Mouse (Mus musculus): ENCODE results near the gene Plekhg3.
A peak's percentile ranks its signal among the peaks of the same experiment; 100 is the strongest.

The Plekhg3 gene

GRCm38 (mm10) chr12:76591037-76591436, 60.3 kb downstream of the Plekhg3 start:
- no peak for DNase-seq

GRCm38 (mm10) chr12:76592213-76592612, 61.5 kb downstream of the Plekhg3 start:
- DNase-seq: peak; percentile 64

- DNase-seq: no peak
Measured at GRCm38 (mm10) chr12:76593254-76593653, 62.6 kb downstream of the Plekhg3 start.

GRCm38 (mm10) chr12:76593839-76594322, 63.2 kb downstream of the Plekhg3 start:
- DNase-seq: peak; percentile 86

GRCm38 (mm10) chr12:76594556-76594955, 63.9 kb downstream of the Plekhg3 start:
- no peak for DNase-seq

- DNase-seq: no peak
Measured at GRCm38 (mm10) chr12:76595830-76596229, 65.1 kb downstream of the Plekhg3 start.

- peak; percentile 81 for DNase-seq
Measured at GRCm38 (mm10) chr12:76596292-76597023, 65.8 kb downstream of the Plekhg3 start.

GRCm38 (mm10) chr12:76597577-76598100, 66.9 kb downstream of the Plekhg3 start:
- no peak for DNase-seq

GRCm38 (mm10) chr12:76598196-76598928, 67.7 kb downstream of the Plekhg3 start:
- no peak for DNase-seq

- DNase-seq: no peak
Measured at GRCm38 (mm10) chr12:76603779-76604178, 73.1 kb downstream of the Plekhg3 start.

- DNase-seq: no peak
Measured at GRCm38 (mm10) chr12:76604546-76604945, 73.9 kb downstream of the Plekhg3 start.

- no peak for DNase-seq
Measured at GRCm38 (mm10) chr12:76605837-76606236, 75.1 kb downstream of the Plekhg3 start.

- DNase-seq: no peak
Measured at GRCm38 (mm10) chr12:76608241-76608640, 77.5 kb downstream of the Plekhg3 start.

- no peak for DNase-seq
Measured at GRCm38 (mm10) chr12:76608997-76609565, 78.4 kb downstream of the Plekhg3 start.

- DNase-seq: no peak
Measured at GRCm38 (mm10) chr12:76612621-76613020, 81.9 kb downstream of the Plekhg3 start.

GRCm38 (mm10) chr12:76614868-76615579, 84.3 kb downstream of the Plekhg3 start:
- peak; percentile 26 for DNase-seq

GRCm38 (mm10) chr12:76615580-76615937, 84.9 kb downstream of the Plekhg3 start:
- DNase-seq: no peak

- no peak for DNase-seq
Measured at GRCm38 (mm10) chr12:76618175-76618574, 87.5 kb downstream of the Plekhg3 start.

GRCm38 (mm10) chr12:76619847-76620246, 89.2 kb downstream of the Plekhg3 start:
- no peak for DNase-seq

GRCm38 (mm10) chr12:76623374-76623773, 92.7 kb downstream of the Plekhg3 start:
- DNase-seq: no peak

Measured in lung, postnatal 36 days (tissue).